Mouse (Mus musculus) CD8-positive naive resting alpha-beta T cell, adult 57 days (primary cell): ENCODE results near the gene Spocd1. TPM values are rescaled to one million over a fixed set of nuclear protein-coding genes. Genes with fewer than 3 reads are reported as not detected.

Source experiments
- total RNA-seq: library from RNA; stranded (reverse); gene quantifications from one replicate; pipeline ENCODE4 v1.2.4, GENCODE M21; 2023

The Spocd1 gene
- total RNA-seq, result not detected

DNA sequence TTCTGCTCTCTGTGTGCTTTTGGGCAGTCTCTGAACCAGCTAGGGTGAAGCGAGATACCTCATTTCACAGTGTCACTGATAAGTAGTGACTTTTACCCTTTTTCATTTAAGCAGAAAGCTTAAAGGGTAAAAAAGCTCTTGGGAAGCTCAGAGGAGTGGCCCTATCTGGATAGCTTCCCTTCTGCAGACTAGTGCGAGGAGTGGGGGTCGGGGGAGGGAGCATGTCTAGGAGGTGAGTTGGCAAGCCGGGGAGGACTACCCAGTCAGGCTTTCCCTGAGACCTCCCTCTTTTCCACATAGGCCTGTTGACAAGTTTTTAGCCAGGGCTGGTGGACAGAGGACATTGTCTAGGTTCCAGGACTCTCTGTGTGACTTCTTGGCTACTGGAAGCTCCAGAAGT, at the start of gene Spocd1:
Gene Spocd1, plus strand, starts transcription at position 301 of the 400 bp plus-strand sequence.

DNA sequence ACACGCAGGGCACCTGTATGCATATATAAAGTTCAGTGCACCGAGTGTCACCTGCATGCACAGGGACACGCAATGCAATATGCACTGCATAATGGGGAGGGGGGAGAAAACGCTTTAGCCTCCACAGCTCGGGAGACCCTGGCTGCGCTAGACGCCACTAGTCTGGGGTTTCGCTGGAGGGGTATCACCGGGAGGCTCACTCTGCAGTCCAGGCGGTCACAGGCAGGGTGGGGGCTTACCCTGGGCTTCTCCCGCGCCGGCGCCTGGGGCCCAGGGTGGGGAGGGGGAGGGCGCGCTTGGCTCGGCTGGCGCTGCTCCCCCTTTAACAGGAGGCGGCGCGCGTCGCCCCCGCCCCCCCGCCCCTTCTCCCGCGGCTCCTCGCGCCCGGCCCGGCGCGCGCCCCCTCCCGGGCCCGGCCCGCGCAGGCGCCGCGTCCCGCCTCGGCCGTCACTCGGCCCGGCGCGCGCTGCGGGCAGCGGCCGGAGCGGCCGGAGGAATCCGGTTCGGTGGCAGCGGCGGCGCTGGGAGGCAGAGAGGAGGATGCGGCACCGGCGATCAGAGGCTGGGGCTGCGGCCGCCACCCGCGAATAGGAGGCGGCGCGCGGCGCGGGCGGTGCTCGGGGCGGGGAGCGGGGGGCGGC, 55.5 kb downstream of the Spocd1 start, which contains the start of gene Adgrb2:
Gene Adgrb2, plus strand, starts transcription at position 450 of the 641 bp plus-strand sequence.

Other genes starting within 250 kb of the Spocd1 start
- 7.5 TPM for gene Tmem39b, start 232.4 kb upstream of the Spocd1 start, total RNA-seq
- 131 TPM for gene Khdrbs1, start 186.9 kb upstream of the Spocd1 start, total RNA-seq
- gene Ptp4a2, start 118.0 kb upstream of the Spocd1 start, total RNA-seq, result 285 TPM
- gene Adgrb2, start 55.6 kb downstream of the Spocd1 start, total RNA-seq, result 3.5 TPM
- gene Col16a1, start 118.6 kb downstream of the Spocd1 start, total RNA-seq, result not detected
- 33.5 TPM for gene Pef1, start 173.3 kb downstream of the Spocd1 start, total RNA-seq
- not detected for gene Hcrtr1, start 210.1 kb downstream of the Spocd1 start, total RNA-seq
- not detected for gene Tinagl1, start 245.9 kb downstream of the Spocd1 start, total RNA-seq